Mouse (Mus musculus): ENCODE data around the gene Olfr30. TPM values are rescaled to one million over a fixed set of nuclear protein-coding genes. Genes with fewer than 3 reads are reported as not detected.
"Not testable (repeated sequence)": the region's sequence is repeated elsewhere in the genome, so short reads cannot be mapped to it uniquely, and the experiment has no call there.

Gene Olfr30
- not detected for total RNA-seq (2021)
- long read RNA-seq = 0 reads

GRCm38 (mm10) chr11:58462170-58462569 is at the start of gene Olfr30:
TSS of gene Olfr30 (minus strand) at chr11:58462270.
- no peak for DNase-seq (ENCODE audit: low spot score in 2 of 2)

- DNase-seq (ENCODE audit: low spot score in 2 of 2) = not testable (repeated sequence)
These were observed 47.0 kb upstream of the Olfr30 start for GRCm38 (mm10) chr11:58509058-58509457.

DNA sequence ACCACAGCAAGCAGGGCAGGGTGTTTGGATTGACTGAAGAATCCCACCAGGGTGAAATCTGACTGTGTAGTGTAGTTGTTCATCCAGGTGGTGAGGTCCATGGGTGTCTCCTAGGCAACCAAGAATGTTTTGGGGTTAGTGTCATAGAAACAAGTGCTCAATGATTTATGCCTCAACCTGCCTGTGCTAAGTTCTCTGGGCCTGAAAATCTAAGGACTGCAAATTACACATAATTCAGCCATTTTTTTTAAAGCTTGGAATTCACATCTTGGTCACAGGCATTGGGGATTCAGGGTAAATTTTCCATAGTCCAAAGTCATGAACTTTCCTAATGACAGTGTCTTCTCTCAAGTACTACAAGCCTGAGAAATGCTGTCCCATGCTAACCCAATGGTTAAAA is 40.4 kb upstream of the Olfr30 start, which contains the start of gene Olfr331:
Gene Olfr331 (minus strand): TSS at position 101 of the 400 bp plus-strand sequence.
- not testable (repeated sequence) for DNase-seq (ENCODE audit: low spot score in 2 of 2)

DNA sequence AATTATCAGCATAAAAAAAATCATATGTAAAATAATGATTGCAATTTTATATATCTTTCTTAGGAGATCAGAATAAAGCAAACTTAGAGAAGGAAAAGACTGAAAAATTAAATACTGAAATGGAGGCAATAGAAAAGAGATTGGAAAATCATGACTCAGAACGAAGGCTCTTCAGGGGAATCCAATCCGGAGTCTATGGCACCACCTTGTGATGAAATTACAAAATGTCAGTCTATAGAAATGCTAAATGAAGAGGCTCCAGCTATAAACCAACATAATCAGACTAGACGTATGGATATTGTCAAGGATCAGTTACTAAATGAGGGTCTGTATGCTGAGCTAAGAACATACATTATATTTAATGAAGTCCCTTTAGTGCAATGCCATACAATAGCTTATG is 37.2 kb upstream of the Olfr30 start:
- peak in 1 of 2 experiments; percentile 20 for DNase-seq (ENCODE audit: low spot score in 2 of 2)

DNA sequence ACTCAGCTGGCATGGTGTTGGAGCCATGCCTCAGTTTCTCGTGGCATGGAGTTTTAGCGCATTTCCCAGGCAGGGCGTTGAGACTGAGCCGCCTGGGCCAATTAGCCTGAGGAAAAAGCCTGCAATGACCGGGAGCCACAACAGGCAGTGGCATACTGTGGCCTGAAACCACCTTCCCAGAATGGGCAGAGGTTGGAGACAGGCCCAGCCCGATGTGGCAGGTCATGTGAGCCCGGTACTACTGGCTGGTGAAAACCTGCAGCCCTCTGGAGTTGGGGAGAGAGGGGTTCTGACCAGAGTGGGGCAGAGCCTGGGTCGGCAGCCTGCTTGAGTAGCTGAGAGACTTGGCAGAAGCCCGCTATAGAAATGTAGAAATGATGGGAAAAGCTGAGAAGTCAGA is 36.7 kb upstream of the Olfr30 start:
- DNase-seq (ENCODE audit: low spot score in 2 of 2) = no peak

DNA sequence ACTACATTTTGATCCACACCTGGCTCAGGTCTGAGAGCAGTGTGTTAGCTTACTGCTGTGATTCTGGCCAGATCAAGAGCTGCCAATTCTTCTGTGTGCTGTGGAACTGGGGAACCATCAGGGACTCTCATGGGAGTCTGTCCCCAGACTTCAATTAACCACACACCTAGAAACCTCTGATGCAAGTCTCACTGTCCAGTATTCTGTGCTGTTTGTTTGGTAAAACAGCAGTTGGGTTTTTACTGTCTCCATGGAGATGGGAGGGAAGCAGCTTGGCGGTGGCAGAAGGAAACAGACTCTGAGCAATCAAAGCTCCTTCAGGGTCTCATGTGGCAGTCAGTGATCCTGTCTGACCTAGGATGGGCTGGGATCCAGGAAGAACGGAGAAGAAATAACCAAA is 30.4 kb upstream of the Olfr30 start, which contains the start of gene Olfr332:
Gene Olfr332 (minus strand): TSS at position 101 of the 400 bp plus-strand sequence.
- DNase-seq (ENCODE audit: low spot score in 2 of 2) = no peak

- DNase-seq (ENCODE audit: low spot score in 2 of 2) = no peak
These were observed 8.5 kb downstream of the Olfr30 start for GRCm38 (mm10) chr11:58453592-58453991.

DNA sequence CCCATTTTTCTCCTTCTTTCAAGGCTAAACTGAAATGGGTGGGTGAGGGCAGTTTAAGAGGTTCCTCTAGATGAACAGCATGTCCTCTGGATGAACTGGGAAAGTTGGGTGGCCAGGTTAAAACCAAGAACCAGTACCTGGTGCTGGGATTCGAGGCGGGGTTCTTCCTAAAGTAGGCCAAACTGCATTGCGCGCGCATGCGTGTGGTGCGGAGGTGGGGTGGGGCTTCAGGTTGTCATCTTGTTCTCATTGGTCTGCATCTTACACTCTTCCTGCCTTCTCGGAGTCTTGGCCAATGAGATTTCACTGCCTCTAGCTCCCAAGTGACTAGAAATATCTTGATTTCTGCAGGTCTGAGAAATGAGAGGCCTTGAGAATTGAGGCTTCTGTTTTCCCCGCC is 9.3 kb downstream of the Olfr30 start, which contains the start of gene Lypd9:
Gene Lypd9 (minus strand): TSS at position 165 of the 400 bp plus-strand sequence.
- no peak for DNase-seq (ENCODE audit: low spot score in 2 of 2)

DNA sequence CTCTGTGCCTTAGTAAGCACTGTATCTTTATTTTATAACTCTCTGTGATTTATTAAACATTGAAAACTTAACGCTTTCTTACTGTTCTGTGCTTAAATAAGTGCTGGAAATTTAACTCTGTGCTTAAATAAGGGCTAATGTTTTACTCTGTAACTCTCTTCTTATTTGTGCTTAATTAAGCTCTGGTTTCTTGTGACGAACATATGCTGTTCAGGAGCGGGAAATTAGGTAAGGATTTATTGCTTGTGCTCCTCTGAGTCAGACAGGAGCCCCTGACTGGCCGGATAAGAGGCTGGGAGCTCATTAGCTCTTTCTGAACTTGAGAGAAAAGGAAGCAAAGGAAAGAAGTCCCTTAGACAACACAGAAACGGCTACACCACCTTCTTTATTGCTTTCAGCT is 24.2 kb downstream of the Olfr30 start:
- no peak for DNase-seq (ENCODE audit: low spot score in 2 of 2)

DNA sequence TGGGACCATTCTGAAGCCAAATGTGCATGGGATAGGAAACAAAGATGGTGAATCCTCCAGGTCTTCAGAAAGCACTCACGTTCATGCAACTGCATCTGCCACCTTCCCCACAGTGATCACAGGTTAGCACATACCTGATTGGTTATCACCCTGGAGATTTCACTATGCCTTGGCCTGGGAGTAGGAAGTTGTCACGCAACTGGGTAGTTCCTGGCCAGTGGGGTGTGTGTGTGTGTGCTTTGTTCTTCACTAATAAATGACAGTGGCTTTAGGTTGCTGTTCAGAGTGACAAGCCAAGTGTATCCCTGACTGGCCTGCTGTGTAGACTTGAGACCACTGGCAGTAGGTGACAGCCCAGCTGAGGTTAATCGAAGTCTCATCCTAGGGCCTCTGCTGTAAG is 29.8 kb downstream of the Olfr30 start, which contains the start of gene Gm12253:
Gene Gm12253 (plus strand): TSS at position 301 of the 400 bp plus-strand sequence.
- DNase-seq (ENCODE audit: low spot score in 2 of 2) = no peak

DNA sequence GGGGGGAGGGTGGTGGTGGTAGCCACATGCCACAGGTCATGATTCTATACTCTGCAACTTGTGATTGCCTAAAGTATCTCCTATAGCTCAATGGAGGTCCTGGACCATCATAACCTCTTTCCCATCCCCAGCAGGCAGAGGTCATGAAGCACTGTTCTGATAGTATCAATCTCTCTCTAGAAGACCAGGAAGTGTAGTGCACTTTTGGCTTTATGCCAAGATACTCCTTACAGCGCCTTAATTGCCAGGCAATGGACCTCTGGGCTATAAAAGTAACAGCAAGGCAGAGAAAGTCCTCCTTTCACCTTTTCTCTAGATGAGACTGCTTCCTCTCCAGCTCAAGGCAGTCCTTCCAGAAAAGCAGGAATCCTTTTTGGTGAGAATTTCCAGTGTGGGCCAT is 41.3 kb downstream of the Olfr30 start, which contains the start of gene 1810065E05Rik:
Gene 1810065E05Rik (plus strand): TSS at position 297 of the 400 bp plus-strand sequence.
- DNase-seq (ENCODE audit: low spot score in 2 of 2) = no peak

DNA sequence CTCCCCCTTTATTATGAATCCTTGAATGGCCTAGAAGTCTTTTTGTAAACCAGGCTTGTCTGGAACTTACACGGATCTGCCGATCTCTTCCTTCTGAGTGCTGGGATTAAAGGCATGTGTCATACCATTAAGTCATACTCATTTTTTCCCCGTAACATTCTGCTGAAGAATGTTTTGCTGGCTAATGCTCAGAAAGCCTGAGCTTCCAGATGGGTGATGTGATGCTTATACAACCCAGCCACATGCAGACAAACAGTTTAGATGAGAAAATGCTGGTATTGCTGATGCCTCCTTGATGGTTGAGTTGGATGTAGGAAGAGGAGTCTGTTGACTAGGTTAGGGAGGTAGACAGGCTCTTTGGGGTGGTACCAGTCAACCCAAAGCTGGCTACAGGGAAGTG is 43.7 kb downstream of the Olfr30 start:
- peak; percentile 46 to 62 for DNase-seq (ENCODE audit: low spot score in 2 of 2)

DNA sequence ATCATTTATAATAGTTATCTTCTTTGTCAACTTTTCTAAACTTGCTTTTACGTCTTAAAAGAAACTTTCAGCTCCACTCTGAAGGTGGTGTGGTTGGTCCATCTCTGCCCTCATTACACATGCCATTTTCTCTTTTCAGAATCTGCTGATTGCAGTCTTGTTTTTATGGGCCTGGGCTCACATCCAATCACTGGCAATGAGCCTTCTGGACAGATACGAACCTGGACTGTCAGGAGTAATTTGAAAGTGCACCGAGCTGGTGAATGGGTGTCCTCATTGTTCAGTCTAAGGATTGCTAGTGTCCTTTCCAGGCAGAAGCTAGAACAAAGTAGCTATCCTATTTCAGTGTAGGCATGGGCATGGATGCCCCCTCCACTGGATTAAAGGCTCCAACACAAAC is 54.0 kb downstream of the Olfr30 start:
- DNase-seq (ENCODE audit: low spot score in 2 of 2) = no peak

Other genes starting within 250 kb of the Olfr30 start
- gene 4930438A08Rik, start 187.5 kb downstream of the Olfr30 start, total RNA-seq (2021) = not detected
- gene Zfp692, start 155.2 kb downstream of the Olfr30 start, total RNA-seq (2021) = 10 to 100 TPM; 24.4 to 25.9 TPM
- 10 to 100 TPM; 43.4 to 43.5 TPM for gene Zfp672, start 131.9 kb downstream of the Olfr30 start, total RNA-seq (2021)
- gene Sh3bp5l, start 131.5 kb downstream of the Olfr30 start, total RNA-seq (2021) = 10 to 100 TPM; 48.9 to 55.4 TPM
- gene Lypd8, start 83.2 kb downstream of the Olfr30 start, total RNA-seq (2021) = not detected
- not detected for gene 1810065E05Rik, start 41.2 kb downstream of the Olfr30 start, total RNA-seq (2021)
- gene Gm12253, start 29.7 kb downstream of the Olfr30 start, total RNA-seq (2021) = not detected
- not detected for gene Lypd9, start 9.3 kb downstream of the Olfr30 start, total RNA-seq (2021)
- gene Olfr332, start 30.3 kb upstream of the Olfr30 start, total RNA-seq (2021) = not detected
- gene Olfr331, start 40.3 kb upstream of the Olfr30 start, total RNA-seq (2021) = not detected
- gene Olfr330, start 72.6 kb upstream of the Olfr30 start, total RNA-seq (2021) = not detected
- not detected for gene Olfr329-ps, start 84.2 kb upstream of the Olfr30 start, total RNA-seq (2021)
- gene Olfr328, start 93.4 kb upstream of the Olfr30 start, total RNA-seq (2021) = under 1 TPM; 0.10 to 0.18 TPM
- not detected for gene Olfr224, start 108.3 kb upstream of the Olfr30 start, total RNA-seq (2021)
- not detected for gene Olfr325, start 115.5 kb upstream of the Olfr30 start, total RNA-seq (2021)
- gene Olfr324, start 132.8 kb upstream of the Olfr30 start, total RNA-seq (2021) = not detected
- gene 2210407C18Rik, start 153.8 kb upstream of the Olfr30 start, total RNA-seq (2021) = not detected
- gene Olfr323, start 168.2 kb upstream of the Olfr30 start, total RNA-seq (2021) = under 1 TPM in 1 of 2 experiments, not detected in 1; 0.15 TPM
- gene Trim58, start 178.2 kb upstream of the Olfr30 start, total RNA-seq (2021) = not detected
- not detected for gene Olfr322, start 196.5 kb upstream of the Olfr30 start, total RNA-seq (2021)
- not detected for gene Olfr320, start 218.8 kb upstream of the Olfr30 start, total RNA-seq (2021)
- not detected for gene Olfr319, start 236.9 kb upstream of the Olfr30 start, total RNA-seq (2021)

Data from layer of hippocampus, adult 18-20 months (tissue).